Mouse (Mus musculus): ENCODE results near the gene Hs3st4. TPM values are rescaled to one million over a fixed set of nuclear protein-coding genes. Genes with fewer than 3 reads are reported as not detected.

The Hs3st4 gene
- polyA plus RNA-seq, 1 experiment: 2.3 TPM

DNA sequence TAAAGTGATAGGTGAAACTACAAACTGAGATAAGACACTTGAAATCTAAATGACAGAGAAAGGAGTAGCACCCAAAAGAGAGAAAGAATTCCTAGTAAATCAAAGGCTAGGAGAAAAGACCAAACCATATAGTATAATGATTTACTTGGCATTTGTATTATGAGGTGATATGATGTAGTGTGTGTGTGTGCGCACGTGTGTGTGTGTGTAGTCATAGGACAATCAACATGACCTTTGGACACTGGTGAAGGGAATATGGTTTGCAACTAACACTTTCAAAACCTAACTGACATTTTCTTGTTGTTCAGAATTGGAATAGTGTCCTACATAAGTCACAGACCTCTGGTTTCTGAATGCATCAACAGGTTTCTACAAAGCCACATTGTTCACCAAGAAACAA is 390.0 kb downstream of the Hs3st4 start:
- Histone ChIP-seq H3K36me3 (ENCODE audit: control insufficient read depth, insufficient read depth, low read length) (no peaks in the 10 kb centered on the region), H3K27me3 (ENCODE audit: control insufficient read depth, insufficient read depth, low read length) (no peaks in the 10 kb centered on the region), H3K4me3 (ENCODE audit: control insufficient read depth, low read depth, low read length) (no peak overlapping the region), H3K27ac (ENCODE audit: control insufficient read depth, insufficient read depth, low read depth, low read length) (no peak overlapping the region), H3K4me1 (ENCODE audit: control insufficient read depth, insufficient read depth, low read length) (no peaks in the 10 kb centered on the region)
- TF ChIP-seq CTCF (IDR thresholded peaks at IDR 0.05; ENCODE audit: control insufficient read depth, insufficient read depth, insufficient replicate concordance, low read depth, low read length) (no peak), POLR2A (IDR thresholded peaks at IDR 0.05; ENCODE audit: control insufficient read depth, low read depth, low read length) (no peak)

DNA sequence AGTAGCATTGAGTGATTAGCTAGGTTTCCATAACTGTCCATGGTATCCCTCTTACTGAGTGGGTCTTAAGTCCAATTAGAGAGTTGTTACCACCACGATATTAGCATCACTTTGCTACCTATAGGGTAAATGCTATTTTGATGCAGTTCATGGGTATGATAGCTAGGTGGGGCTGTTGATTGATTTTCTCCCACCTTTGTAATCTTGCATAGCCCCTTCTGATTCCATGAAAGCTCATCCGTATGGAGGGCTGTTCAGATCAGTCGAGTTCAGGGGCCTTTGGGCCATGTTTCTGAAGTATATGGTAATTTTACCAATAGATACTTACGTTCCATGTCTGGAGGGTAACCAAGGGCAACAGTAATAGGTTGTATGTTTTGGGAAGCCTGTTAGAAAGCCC is 400.8 kb downstream of the Hs3st4 start:
- Histone ChIP-seq H3K27ac (ENCODE audit: control insufficient read depth, insufficient read depth, low read depth, low read length) (no peak overlapping the region), H3K36me3 (ENCODE audit: control insufficient read depth, insufficient read depth, low read length) (no peaks in the 10 kb centered on the region), H3K4me3 (ENCODE audit: control insufficient read depth, low read depth, low read length) (no peak overlapping the region), H3K27me3 (ENCODE audit: control insufficient read depth, insufficient read depth, low read length) (no peaks in the 10 kb centered on the region), H3K4me1 (ENCODE audit: control insufficient read depth, insufficient read depth, low read length) (no peaks in the 10 kb centered on the region)
- no peak for TF ChIP-seq CTCF (IDR thresholded peaks at IDR 0.05; ENCODE audit: control insufficient read depth, insufficient read depth, insufficient replicate concordance, low read depth, low read length)

DNA sequence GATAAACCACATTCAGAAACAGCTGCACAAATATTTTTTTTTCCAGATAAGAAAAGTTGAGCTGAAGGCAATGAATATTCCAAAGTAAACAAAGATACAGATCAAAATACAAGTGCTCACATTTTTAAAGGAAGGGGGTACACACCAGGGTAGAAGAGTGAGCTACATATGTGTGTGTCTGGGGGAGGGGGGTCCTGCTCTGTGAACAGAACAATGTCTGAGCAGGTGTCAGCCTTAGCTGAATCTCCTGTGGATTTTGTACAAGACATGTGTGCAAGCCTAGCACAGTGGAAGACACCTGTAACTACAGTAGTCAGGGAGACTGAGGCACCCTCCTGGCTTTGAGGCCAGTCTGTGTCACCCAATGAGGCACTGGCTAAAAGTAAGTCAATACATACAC is 416.5 kb downstream of the Hs3st4 start:
- Histone ChIP-seq H3K27me3 (ENCODE audit: control insufficient read depth, insufficient read depth, low read length) (no peaks in the 10 kb centered on the region), H3K27ac (ENCODE audit: control insufficient read depth, insufficient read depth, low read depth, low read length) (no peak overlapping the region), H3K36me3 (ENCODE audit: control insufficient read depth, insufficient read depth, low read length) (no peaks in the 10 kb centered on the region), H3K4me3 (ENCODE audit: control insufficient read depth, low read depth, low read length) (no peak overlapping the region), H3K4me1 (ENCODE audit: control insufficient read depth, insufficient read depth, low read length) (no peaks in the 10 kb centered on the region)
- TF ChIP-seq POLR2A (IDR thresholded peaks at IDR 0.05; ENCODE audit: control insufficient read depth, low read depth, low read length): no peak
- no peak for TF ChIP-seq CTCF (IDR thresholded peaks at IDR 0.05; ENCODE audit: control insufficient read depth, insufficient read depth, insufficient replicate concordance, low read depth, low read length)

DNA sequence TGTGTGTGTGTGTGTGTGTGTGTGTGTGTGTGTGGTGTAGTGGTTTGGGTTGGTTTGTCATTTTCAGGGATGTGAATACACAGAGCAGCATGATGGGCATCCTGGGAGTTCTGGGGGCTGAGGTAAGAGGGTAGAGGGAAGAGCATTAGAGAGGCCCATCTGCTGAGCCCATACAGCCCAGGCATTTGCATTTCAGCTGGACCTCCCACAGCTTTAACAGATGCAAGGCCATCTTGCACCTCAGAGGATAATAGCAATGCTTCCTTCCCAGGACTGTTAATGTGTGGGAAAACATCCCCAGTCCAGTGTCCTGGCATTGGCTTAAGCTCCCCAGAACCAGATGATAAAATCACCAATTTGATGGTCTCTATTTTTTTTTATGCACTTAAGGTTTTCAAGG is 444.3 kb downstream of the Hs3st4 start:
- no peaks in the 10 kb centered on the region for H3K27me3 ChIP-seq (ENCODE audit: control insufficient read depth, insufficient read depth, low read length)
- H3K4me3 ChIP-seq (ENCODE audit: control insufficient read depth, low read depth, low read length): no peak overlapping the region
- no peaks in the 10 kb centered on the region for H3K36me3 ChIP-seq (ENCODE audit: control insufficient read depth, insufficient read depth, low read length)
- H3K27ac ChIP-seq (ENCODE audit: control insufficient read depth, insufficient read depth, low read depth, low read length): no peak overlapping the region
- H3K4me1 ChIP-seq (ENCODE audit: control insufficient read depth, insufficient read depth, low read length): no peaks in the 10 kb centered on the region
- TF ChIP-seq CTCF (IDR thresholded peaks at IDR 0.05; ENCODE audit: control insufficient read depth, insufficient read depth, insufficient replicate concordance, low read depth, low read length): no peak
- no peak for TF ChIP-seq POLR2A (IDR thresholded peaks at IDR 0.05; ENCODE audit: control insufficient read depth, low read depth, low read length)

All from testis, adult 2 months (tissue).